Mouse (Mus musculus) olfactory bulb, adult 2 months (tissue): ENCODE data around the gene Grin3a. TPM values are rescaled to one million over a fixed set of nuclear protein-coding genes. Genes with fewer than 3 reads are reported as not detected.

Experiments used
- H3K27ac ChIP-seq: fragments of 200-500 bp; 2 replicates; pipeline ENCODE4 v1.5.1; 2012; ENCODE audit warnings: low read depth, low read length; ENCODE audit not compliant: insufficient read depth
- H3K4me1 ChIP-seq: fragments of 200-500 bp; 2 replicates; pipeline ENCODE4 v1.6.1; 2012; ENCODE audit warnings: low read length; ENCODE audit not compliant: control insufficient read depth, insufficient read depth
- H3K4me3 ChIP-seq: fragments of 200-500 bp; 2 replicates; pipeline ENCODE4 v1.5.1; 2012; ENCODE audit warnings: mild to moderate bottlenecking, low read depth, low read length, moderate library complexity; ENCODE audit not compliant: insufficient read depth
- CTCF ChIP-seq: fragments of 200-500 bp; IDR thresholded peaks from 2 replicates; pipeline ENCODE4 v1.5.1; 2012; ENCODE audit warnings: low read depth, mild to moderate bottlenecking, low read length, moderate library complexity; ENCODE audit not compliant: insufficient read depth
- POLR2A ChIP-seq: fragments of 200-500 bp; IDR thresholded peaks from 2 replicates; pipeline ENCODE4 v1.6.1; 2012; ENCODE audit warnings: mild to moderate bottlenecking, low read depth, low read length, moderate library complexity; ENCODE audit not compliant: insufficient read depth
- WGBS: fragments of 180-500 bp; shearing (Covaris S2); methylation state at CpG from one replicate; pipeline ENCODE4 v1.1.7; 2018; 5-methylcytosine and 5-hydroxymethylcytosine counted together
- polyA plus RNA-seq: library from polyadenylated mRNA; stranded (reverse); fragments of >200 nt; gene quantifications from 2 replicates; pipeline ENCODE4 v1.2.4, GENCODE M21; 2012; ENCODE audit warnings: low replicate concordance; ENCODE audit not compliant: missing spikeins, insufficient read depth, insufficient read length

The Grin3a gene
- not detected in 2 replicates for polyA plus RNA-seq

- peaks cover 11% of the 10 kb centered on the region; the same call in 1 of the 2 replicates for H3K4me1 ChIP-seq
- no peak within 1 kb of the TSS for H3K27ac ChIP-seq
- under 1% methylated on average over 25 of the region's 25 CpGs for WGBS
- TF ChIP-seq CTCF = peak; percentile 55
- no peak for TF ChIP-seq POLR2A
- H3K4me3 ChIP-seq = peak within 1 kb of the TSS; percentile 63
Observed at GRCm38 (mm10) chr4:49845612-49845985, at the start of gene Grin3a. Gene Grin3a (minus strand): TSS chr4:49845744.

DNA sequence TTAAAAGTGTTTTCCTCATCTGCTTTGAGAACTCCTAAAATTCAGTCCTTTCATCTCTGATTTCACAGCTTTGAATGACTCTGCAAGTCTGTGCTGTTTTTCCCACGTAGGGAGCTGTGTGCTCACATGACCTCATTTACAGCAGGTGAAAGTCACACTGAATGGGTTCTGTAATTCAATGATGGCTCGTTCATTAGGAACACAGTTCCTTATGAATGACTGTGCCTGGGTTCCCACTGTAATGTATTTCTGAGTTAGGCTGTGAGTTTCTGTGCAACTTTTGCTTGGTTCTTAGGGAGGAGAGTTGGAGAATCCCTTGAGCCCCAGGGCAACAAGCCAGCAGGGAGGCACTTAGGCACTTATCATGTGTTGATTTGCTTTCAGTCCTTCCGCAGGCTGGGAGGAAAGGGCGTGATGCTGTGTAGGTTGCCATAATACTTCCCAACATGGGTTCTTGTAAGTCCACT is 46.3 kb upstream of the Grin3a start:
- WGBS = 22% methylated on average over 4 of the region's 4 CpGs
- no peak for TF ChIP-seq POLR2A
- no peak for TF ChIP-seq CTCF
- H3K4me3 ChIP-seq = no peak overlapping the region
- no peaks in the 10 kb centered on the region for H3K4me1 ChIP-seq
- no peak overlapping the region for H3K27ac ChIP-seq

- Histone ChIP-seq H3K27ac (no peak overlapping the region), H3K4me3 (no peak overlapping the region), H3K4me1 (no peaks in the 10 kb centered on the region)
- no peak for TF ChIP-seq CTCF
- no peak for TF ChIP-seq POLR2A
- 85% methylated on average over 3 of the region's 3 CpGs for WGBS
Observed at GRCm38 (mm10) chr4:49877084-49877483, 31.5 kb upstream of the Grin3a start.

DNA sequence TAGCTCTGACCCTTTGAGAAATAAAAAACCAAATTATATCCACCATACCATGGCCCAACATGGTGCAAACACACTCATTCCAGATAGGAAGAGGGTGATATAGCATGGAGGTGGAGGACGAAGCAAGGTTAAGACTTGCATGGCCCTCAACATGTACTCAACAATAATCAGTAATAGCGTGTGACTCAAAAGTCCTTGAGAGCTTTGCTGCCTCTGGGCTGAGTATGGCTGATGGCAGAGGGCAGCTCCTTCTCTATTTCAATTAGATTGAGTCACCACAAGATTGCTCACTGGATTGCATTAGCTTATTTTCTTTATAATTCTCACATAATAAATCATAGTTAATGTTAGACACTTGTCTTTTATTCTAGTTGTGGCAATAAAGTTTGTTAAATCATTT is 15.1 kb upstream of the Grin3a start:
- WGBS = 98% methylated on average over 2 of the region's 2 CpGs
- Histone ChIP-seq H3K27ac (no peak overlapping the region), H3K4me3 (no peak overlapping the region), H3K4me1 (no peaks in the 10 kb centered on the region)
- TF ChIP-seq CTCF (no peak), POLR2A (no peak)

- TF ChIP-seq POLR2A = 0 out of 2 replicates have a peak, but pooled peaks have one; percentile 30
- TF ChIP-seq CTCF = no peak
- no peak overlapping the region for H3K27ac ChIP-seq
- under 1% methylated on average over 63 of the region's 63 CpGs for whole genome bisulfite sequencing
Observed at GRCm38 (mm10) chr4:49844828-49845611, 524 bp downstream of the Grin3a start.

GRCm38 (mm10) chr4:49844274-49844827 is 1.2 kb downstream of the Grin3a start:
- 2% methylated on average over 33 of the region's 33 CpGs for WGBS
- peaks cover 11% of the 10 kb centered on the region; the same call in 1 of the 2 replicates for H3K4me1 ChIP-seq
- peak overlapping the region; percentile 63 for H3K4me3 ChIP-seq
- H3K27ac ChIP-seq = no peak overlapping the region
- no peak for TF ChIP-seq CTCF
- no peak for TF ChIP-seq POLR2A

More at GRCm38 (mm10) chr4:49844828-49845611, 524 bp downstream of the Grin3a start:
- Histone ChIP-seq H3K4me1 (peaks cover 11% of the 10 kb centered on the region; the same call in 1 of the 2 replicates), H3K4me3 (peak overlapping the region; percentile 63)

DNA sequence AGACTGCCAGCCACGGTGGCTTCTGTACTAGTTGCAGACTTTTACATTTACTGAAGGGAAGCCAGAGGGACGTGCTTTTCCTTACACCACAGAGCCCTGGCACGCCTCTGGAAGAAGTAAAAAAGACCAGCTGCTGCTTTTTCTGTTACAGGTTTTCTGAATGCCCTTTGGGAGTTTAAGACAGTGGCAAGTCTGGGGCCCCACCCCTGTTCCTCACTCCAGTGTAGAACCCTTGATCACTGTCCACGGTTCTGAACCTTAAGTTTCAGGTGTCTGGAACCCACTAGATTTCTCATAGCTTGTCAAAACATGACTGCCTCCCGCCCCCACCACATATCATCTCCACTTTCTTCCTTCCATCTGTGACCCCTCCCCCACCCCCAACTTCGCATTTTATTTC is 1.8 kb downstream of the Grin3a start:
- Histone ChIP-seq H3K4me3 (no peak overlapping the region; the same call in 1 of the 2 replicates), H3K27ac (no peak overlapping the region)
- WGBS = 12% methylated on average over 6 of the region's 6 CpGs

DNA sequence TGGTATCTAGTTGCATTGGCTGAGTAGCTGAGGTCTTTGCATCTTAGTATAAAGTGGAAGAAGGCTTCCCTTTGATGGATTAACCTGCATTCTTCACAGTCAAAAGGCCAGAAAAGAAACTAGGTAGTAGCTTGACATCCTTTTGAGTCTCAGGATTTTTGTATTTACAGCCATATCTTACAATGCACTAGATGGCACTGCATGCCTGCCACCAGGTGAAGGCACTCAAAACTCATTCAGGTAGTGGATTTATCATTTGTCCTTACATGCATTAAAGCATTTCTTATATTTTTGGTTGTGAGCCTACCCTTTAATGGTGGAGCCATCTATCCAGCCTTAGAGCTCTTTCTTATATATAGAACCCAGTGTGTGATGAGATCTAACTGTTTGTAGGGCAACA is 13.5 kb downstream of the Grin3a start:
- no peak overlapping the region for H3K4me3 ChIP-seq
- no peak for TF ChIP-seq CTCF
- TF ChIP-seq POLR2A = no peak
- no peak overlapping the region for H3K27ac ChIP-seq
- no peaks in the 10 kb centered on the region for H3K4me1 ChIP-seq

More for the DNA sequence above, 1.8 kb downstream of the Grin3a start:
- H3K4me1 ChIP-seq = peaks cover 11% of the 10 kb centered on the region; the same call in 1 of the 2 replicates
- TF ChIP-seq CTCF (no peak), POLR2A (no peak)

DNA sequence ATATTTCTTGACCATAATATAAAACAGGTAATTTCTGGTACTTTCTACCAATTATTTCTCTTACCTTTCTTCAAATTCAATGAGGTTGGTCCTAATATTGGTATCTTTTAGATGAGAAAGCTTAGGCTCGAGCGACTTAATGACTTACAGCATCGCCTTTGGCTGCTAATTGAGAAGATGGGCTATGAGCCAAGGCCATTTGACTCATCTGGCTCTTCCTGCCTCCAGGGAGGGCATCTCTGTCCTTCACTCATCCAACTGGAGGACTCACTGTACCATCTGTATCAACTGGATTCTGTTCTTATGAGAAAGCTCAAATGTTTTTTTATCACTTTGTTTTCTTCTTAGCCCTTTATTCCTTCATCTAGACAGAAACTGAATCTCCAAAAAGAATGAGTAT is 31.7 kb downstream of the Grin3a start:
- TF ChIP-seq POLR2A = no peak
- no peak for TF ChIP-seq CTCF
- 49% methylated on average over 3 of the region's 3 CpGs for WGBS

More for the DNA sequence above, 31.7 kb downstream of the Grin3a start:
- Histone ChIP-seq H3K27ac (no peak overlapping the region), H3K4me1 (no peaks in the 10 kb centered on the region), H3K4me3 (no peak overlapping the region)
